Mouse (Mus musculus) testis, adult 2 months (tissue): ENCODE results near the gene Hist1h2bf. TPM values are rescaled to one million over a fixed set of nuclear protein-coding genes. Genes with fewer than 3 reads are reported as not detected.
"Not testable (repeated sequence)": the region's sequence is repeated elsewhere in the genome, so short reads cannot be mapped to it uniquely, and the experiment has no call there.

Source experiments
- H3K27ac ChIP-seq: fragments of 200-500 bp; 2 replicates; pipeline ENCODE4 v1.5.1; 2012; ENCODE audit warnings: low read depth, low read length; ENCODE audit not compliant: control insufficient read depth, insufficient read depth
- H3K27me3 ChIP-seq: fragments of 200-500 bp; 2 replicates; pipeline ENCODE4 v1.6.1; 2012; ENCODE audit warnings: mild to moderate bottlenecking, low read length, moderate library complexity; ENCODE audit not compliant: control insufficient read depth, insufficient read depth
- H3K36me3 ChIP-seq: fragments of 200-500 bp; 2 replicates; pipeline ENCODE4 v1.6.1; 2012; ENCODE audit warnings: mild to moderate bottlenecking, low read length; ENCODE audit not compliant: control insufficient read depth, insufficient read depth
- H3K4me1 ChIP-seq: fragments of 200-500 bp; 2 replicates; pipeline ENCODE4 v1.6.1; 2012; ENCODE audit warnings: low read length; ENCODE audit not compliant: control insufficient read depth, insufficient read depth
- H3K4me3 ChIP-seq: fragments of 200-500 bp; 2 replicates; pipeline ENCODE4 v1.5.1; 2012; ENCODE audit warnings: low read depth, mild to moderate bottlenecking, low read length, moderate library complexity, mixed read lengths; ENCODE audit not compliant: control insufficient read depth
- CTCF ChIP-seq: fragments of 200-500 bp; IDR thresholded peaks from 2 replicates; pipeline ENCODE4 v1.5.1; 2012; ENCODE audit warnings: low read depth, mild to moderate bottlenecking, inconsistent platforms, low read length, moderate library complexity; ENCODE audit not compliant: control insufficient read depth, insufficient read depth, insufficient replicate concordance
- POLR2A ChIP-seq: fragments of 200-500 bp; IDR thresholded peaks from 2 replicates; pipeline ENCODE4 v1.6.1; 2012; ENCODE audit warnings: low read depth, mild to moderate bottlenecking, inconsistent platforms, low read length, moderate library complexity; ENCODE audit not compliant: control insufficient read depth
- polyA plus RNA-seq: library from polyadenylated mRNA; depleted of rRNA; stranded (reverse); fragments of >200 nt; gene quantifications from 2 replicates; pipeline ENCODE4 v1.2.3, GENCODE M21; 2012

Gene Hist1h2bf
- polyA plus RNA-seq, 1 experiment: 0.98 TPM

GRCm38 (mm10) chr13:23541497-23541896, 32.5 kb downstream of the Hist1h2bf start:
- Histone ChIP-seq H3K4me1 (peaks cover 3% of the 10 kb centered on the region), H3K27ac (no peak overlapping the region), H3K4me3 (no peak overlapping the region), H3K27me3 (no peaks in the 10 kb centered on the region), H3K36me3 (no peaks in the 10 kb centered on the region)
- no peak for TF ChIP-seq POLR2A
- no peak for TF ChIP-seq CTCF

- H3K36me3 ChIP-seq, H3K4me3 ChIP-seq, H3K27ac ChIP-seq, H3K27me3 ChIP-seq, H3K4me1 ChIP-seq: not testable (repeated sequence)
Observed at GRCm38 (mm10) chr13:23539821-23540220, 34.2 kb downstream of the Hist1h2bf start.

- Histone ChIP-seq H3K4me3 (no peak overlapping the region), H3K27ac (no peak overlapping the region), H3K4me1 (peaks cover 7% of the 10 kb centered on the region), H3K36me3 (no peaks in the 10 kb centered on the region), H3K27me3 (no peaks in the 10 kb centered on the region)
- TF ChIP-seq CTCF: no peak
Observed at GRCm38 (mm10) chr13:23538249-23538648, 35.7 kb downstream of the Hist1h2bf start.

GRCm38 (mm10) chr13:23537006-23537710, 36.8 kb downstream of the Hist1h2bf start:
- H3K4me3 ChIP-seq: no peak overlapping the region
- H3K4me1 ChIP-seq: peaks cover 7% of the 10 kb centered on the region
- no peaks in the 10 kb centered on the region for H3K27me3 ChIP-seq
- no peaks in the 10 kb centered on the region for H3K36me3 ChIP-seq
- TF ChIP-seq CTCF (no peak), POLR2A (no peak)
- H3K27ac ChIP-seq: no peak overlapping the region

- Histone ChIP-seq H3K27ac (no peak overlapping the region), H3K36me3 (no peaks in the 10 kb centered on the region), H3K4me3 (no peak overlapping the region), H3K4me1 (peaks cover 7% of the 10 kb centered on the region), H3K27me3 (no peaks in the 10 kb centered on the region)
- TF ChIP-seq POLR2A (no peak), CTCF (no peak)
Observed at GRCm38 (mm10) chr13:23536076-23536822, 37.7 kb downstream of the Hist1h2bf start.

- not testable (repeated sequence) for H3K27ac ChIP-seq, H3K27me3 ChIP-seq, H3K4me1 ChIP-seq, H3K36me3 ChIP-seq
- H3K4me3 ChIP-seq: peak within 1 kb of the TSS; percentile 38
- TF ChIP-seq POLR2A: peak; percentile 43; the same call in 1 of the 2 replicates
Observed at GRCm38 (mm10) chr13:23535137-23536075, 38.6 kb downstream of the Hist1h2bf start, which contains the start of gene Hist1h3g. TSS of gene Hist1h3g (plus strand) at chr13:23535422.

- TF ChIP-seq CTCF (no peak), POLR2A (no peak)
- Histone ChIP-seq H3K4me3 (no peak overlapping the region; the same call in 1 of the 2 replicates), H3K27me3 (no peaks in the 10 kb centered on the region), H3K4me1 (peaks cover 7% of the 10 kb centered on the region), H3K36me3 (no peaks in the 10 kb centered on the region), H3K27ac (no peak overlapping the region)
Observed at GRCm38 (mm10) chr13:23534368-23535131, 39.4 kb downstream of the Hist1h2bf start.

GRCm38 (mm10) chr13:23533560-23534367, 40.2 kb downstream of the Hist1h2bf start, which contains the start of gene Hist1h2af:
TSS of gene Hist1h2af (plus strand) at chr13:23533906.
- not testable (repeated sequence) for H3K4me1 ChIP-seq, H3K27ac ChIP-seq, H3K27me3 ChIP-seq, H3K36me3 ChIP-seq
- H3K4me3 ChIP-seq: peak within 1 kb of the TSS; percentile 50; the same call in 1 of the 2 replicates
